Mouse (Mus musculus) erythroid progenitor cell, adult 5-6 weeks (primary cell): ENCODE measurements around the gene Ifnab. TPM values are rescaled to one million over a fixed set of nuclear protein-coding genes. Genes with fewer than 3 reads are reported as not detected.

Experiments
- ATAC-seq: replicated peaks from 2 replicates; pipeline ENCODE4 v1.8.0; 2016; ENCODE audit warnings: moderate number of reproducible peaks, mild to moderate bottlenecking, moderate TSS enrichment, inconsistent platforms; ENCODE audit not compliant: poor library complexity, low FRiP score, severe bottlenecking
- total RNA-seq, 2 experiments: library from RNA; stranded (forward) in 1 of 2; stranded (reverse) in 1 of 2; fragments of 150-400 nt in 1 of 2; fragments of 186-747, 209-891 nt in 1 of 2; gene quantifications; 2 replicates each; pipeline versions ENCODE4 v1.2.3 to v1.2.4; 2015 to 2017; ENCODE audit warnings: low replicate concordance in 2 of 2

Gene Ifnab
- total RNA-seq, 2 experiments from 2014 or later, result not detected

DNA sequence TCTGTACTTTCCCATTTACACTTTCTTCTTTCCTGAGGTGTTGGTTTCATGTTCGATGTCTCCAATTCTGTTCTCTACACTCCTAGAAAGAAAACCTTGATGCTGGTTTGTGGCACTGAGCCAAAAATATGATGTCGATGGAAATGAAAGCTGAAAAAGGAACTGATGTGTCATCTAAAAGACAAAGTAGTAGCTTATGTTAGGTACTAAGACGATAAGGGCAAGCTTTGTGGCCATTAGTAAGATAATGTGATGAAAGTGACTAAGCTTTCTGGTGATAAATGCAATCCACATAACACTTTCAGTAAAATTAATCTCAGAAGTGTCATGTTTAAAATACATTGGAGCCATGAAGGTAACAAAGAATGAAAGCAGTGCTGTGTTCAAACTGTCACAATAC is 9.8 kb downstream of the Ifnab start:
- ATAC-seq, result no peak

DNA sequence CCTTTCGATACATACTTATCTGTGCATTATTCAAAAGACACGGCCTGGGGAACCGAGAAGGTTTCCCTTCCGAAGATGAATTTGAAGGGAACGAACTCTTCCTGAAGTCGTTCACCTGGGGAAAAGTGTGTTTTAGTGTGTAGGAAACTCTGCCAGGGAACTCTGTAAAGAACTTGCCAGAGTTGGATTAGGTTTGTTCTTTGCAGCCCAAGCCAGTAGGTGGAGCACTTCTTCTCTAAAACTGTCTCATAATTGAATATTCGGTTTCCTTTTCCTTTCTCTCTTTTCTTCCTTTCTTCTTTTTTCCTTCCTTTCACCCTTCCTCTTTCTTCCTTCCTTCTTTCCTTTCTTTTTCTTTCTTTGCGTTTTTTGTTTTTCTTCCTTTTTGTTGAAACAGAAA is 10.8 kb downstream of the Ifnab start:
- ATAC-seq, result no peak

DNA sequence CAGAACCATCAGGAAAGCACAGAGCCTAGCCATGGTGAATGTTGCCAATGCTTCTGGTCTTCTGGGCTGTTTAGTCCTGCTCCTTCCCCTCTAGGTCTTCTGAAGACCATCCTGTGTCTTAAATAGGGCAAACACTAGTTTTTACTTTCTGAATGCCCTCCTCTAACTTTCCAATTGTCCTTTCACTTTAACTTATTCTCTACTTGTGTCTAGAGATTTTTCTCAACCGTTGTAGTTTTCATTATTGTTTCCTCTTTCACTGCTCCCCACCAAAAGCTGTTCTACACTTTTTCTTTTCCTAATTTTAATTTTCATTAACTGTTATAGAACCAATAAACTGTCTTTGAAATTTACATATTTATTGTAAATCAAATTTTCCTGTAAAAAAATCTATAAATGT is 14.3 kb downstream of the Ifnab start, which contains the start of gene Ifna16:
Ifna16 (minus strand) TSS at position 101 of the 400 bp plus-strand sequence.
- no peak for ATAC-seq

DNA sequence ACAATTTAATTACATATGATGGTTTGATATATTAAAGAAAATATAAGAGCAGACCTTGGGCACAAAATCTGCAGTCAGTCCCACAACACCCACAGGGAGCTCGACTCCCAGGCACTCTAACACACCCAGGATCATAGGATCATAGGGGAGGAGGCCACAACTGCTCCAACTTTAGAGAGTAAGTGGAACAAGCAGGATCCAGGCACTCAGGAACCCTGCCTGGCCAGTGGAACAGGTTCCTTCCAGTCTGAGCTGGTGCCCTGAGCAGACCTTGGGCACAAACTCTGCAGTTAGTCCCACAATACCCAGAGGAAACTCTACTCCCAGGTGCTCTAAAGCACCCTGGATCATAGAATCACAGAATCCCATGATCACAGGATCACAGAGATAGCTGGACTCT is 35.7 kb downstream of the Ifnab start:
- no peak for ATAC-seq

DNA sequence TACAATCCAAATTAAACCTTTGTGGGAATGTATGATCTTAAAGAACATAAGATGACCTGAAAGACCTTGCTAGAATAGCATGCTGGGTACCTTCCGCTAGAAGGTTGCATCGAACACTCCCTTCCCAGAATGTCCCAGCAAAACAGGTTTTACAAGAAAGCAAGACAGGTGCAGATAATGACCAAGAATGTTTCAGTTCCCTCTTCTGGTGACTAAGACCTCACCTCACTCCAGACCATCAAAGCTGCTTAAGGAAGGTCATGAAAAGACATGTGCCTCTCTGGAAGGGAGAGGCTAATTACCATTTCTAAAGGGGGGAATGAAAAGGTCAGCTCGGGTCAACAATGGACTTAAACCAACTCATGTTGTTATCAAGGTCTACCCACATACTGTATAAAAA is 37.5 kb downstream of the Ifnab start:
- ATAC-seq, result no peak

DNA sequence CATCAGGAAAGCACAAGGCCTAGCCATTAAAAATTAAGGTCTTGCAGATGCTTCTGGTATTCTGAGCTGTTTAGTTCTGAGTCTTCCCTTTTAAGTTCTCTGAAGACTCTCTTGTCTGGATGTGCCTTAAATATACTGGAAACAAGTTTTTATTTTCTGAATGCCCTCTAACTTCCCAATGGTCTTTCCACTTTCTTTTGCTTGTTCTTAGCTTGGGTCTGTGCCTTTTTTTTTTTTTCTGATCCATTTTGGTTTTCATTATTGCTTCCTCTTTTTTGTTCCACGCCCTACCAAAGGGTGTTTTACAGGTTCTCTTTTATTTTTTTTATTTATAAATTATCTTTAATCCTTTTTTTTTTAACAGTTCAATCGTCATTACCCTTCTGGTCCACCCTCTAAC is 46.8 kb downstream of the Ifnab start, which contains the start of gene Ifna13:
Ifna13 (minus strand) TSS at position 101 of the 400 bp plus-strand sequence.
- no peak for ATAC-seq

DNA sequence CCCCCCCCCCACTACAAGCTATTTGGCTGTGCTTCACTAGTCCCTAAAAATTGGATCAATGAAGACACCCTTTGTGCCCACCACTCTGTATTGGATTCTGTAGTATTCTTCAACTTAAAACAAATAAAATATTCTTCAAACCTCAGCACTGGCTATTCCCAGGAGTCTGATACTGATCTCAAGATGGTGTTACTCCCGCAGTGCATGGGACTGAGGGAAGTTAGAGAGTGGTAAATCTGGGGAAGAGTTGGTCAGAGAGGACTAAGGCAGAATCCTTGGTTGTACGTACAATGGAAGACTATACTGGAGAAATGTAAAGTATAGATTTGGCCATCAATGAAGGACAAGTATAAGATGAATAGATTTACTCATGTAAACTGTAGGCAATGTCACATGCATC is 48.6 kb downstream of the Ifnab start:
- no peak for ATAC-seq

DNA sequence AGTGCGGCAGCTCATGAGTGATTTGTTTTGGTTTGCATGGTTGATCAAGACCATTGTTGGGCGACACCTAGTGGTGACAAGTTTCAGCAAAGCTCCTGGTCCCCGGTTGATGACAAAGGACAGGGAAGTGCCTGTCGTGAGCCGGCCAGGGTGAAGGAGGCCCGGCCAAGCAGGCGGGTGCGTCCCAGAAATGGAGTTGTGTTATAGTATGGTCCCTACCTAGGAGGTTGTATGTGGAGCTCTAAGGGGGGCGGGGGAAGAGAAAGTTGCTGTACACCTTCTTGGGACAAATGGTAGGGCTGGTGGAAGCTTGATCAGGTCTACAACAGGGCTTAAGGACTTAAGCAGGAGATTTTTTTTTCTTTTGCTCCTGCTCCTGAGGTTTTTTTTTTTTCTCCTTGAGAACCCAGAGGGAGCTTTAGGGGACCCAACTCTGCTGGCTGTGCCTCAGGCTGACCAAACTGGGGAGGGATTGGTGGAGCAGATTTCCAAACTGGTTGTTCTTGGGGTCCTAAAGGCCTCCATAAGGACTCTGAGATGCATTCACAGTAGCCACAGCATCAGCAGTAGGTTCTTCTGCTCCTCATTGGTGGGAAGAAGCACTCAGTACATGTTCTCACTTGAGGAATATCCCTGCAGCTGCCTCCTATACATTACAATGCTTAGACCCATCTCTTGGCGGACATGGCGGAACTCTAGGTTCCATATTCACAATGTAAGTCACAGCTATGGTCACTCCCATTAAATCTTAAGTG is 49.9 kb downstream of the Ifnab start:
- peak; percentile 98 for ATAC-seq

DNA sequence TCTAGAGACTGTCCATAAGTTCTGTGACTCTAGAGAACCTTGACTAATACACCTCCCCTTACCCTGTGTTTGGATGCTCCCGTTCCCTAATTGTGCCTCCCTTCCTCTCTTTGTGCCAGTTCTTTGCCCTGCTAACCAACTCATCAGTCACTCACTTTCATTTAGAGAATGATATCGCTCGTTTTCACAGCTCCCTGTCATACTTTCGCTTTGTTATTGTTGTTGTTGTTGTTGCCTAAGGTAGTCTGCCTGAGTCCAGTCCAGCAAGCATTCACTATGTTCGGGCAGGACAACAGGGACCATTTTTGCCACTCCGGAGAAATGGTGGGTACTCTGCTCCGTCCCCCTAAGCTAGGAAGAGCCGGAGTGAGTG is 50.5 kb downstream of the Ifnab start:
- ATAC-seq, result no peak

Other genes with a start within 250 kb of the Ifnab start
Only the 30 nearest of the 32 such genes appear.
- gene Ifna15, start 133.1 kb downstream of the Ifnab start, total RNA-seq (2015; ENCODE audit: low replicate concordance), result not detected in 2 replicates
- gene Ifna15, start 133.1 kb downstream of the Ifnab start, total RNA-seq (2017; ENCODE audit: low replicate concordance), result not detected in 2 replicates
- not detected in 2 replicates for gene Ifna14, start 119.6 kb downstream of the Ifnab start, total RNA-seq (2015; ENCODE audit: low replicate concordance)
- gene Ifna14, start 119.6 kb downstream of the Ifnab start, total RNA-seq (2017; ENCODE audit: low replicate concordance), result not detected in 2 replicates
- gene Ifna9, start 99.0 kb downstream of the Ifnab start, total RNA-seq (2015; ENCODE audit: low replicate concordance), result not detected in 2 replicates
- gene Ifna9, start 99.0 kb downstream of the Ifnab start, total RNA-seq (2017; ENCODE audit: low replicate concordance), result not detected in 2 replicates
- gene Ifna12, start 88.0 kb downstream of the Ifnab start, total RNA-seq (2015; ENCODE audit: low replicate concordance), result not detected in 2 replicates
- not detected in 2 replicates for gene Ifna12, start 88.0 kb downstream of the Ifnab start, total RNA-seq (2017; ENCODE audit: low replicate concordance)
- not detected in 2 replicates for gene C87499, start 56.9 kb downstream of the Ifnab start, total RNA-seq (2015; ENCODE audit: low replicate concordance)
- not detected in 2 replicates for gene C87499, start 56.9 kb downstream of the Ifnab start, total RNA-seq (2017; ENCODE audit: low replicate concordance)
- gene Ifna13, start 46.9 kb downstream of the Ifnab start, total RNA-seq (2015; ENCODE audit: low replicate concordance), result not detected in 2 replicates
- gene Ifna13, start 46.9 kb downstream of the Ifnab start, total RNA-seq (2017; ENCODE audit: low replicate concordance), result not detected in 2 replicates
- gene Ifna16, start 14.4 kb downstream of the Ifnab start, total RNA-seq (2015; ENCODE audit: low replicate concordance), result not detected in 2 replicates
- not detected in 2 replicates for gene Ifna16, start 14.4 kb downstream of the Ifnab start, total RNA-seq (2017; ENCODE audit: low replicate concordance)
- not detected in 2 replicates for gene Ifna2, start 7.4 kb downstream of the Ifnab start, total RNA-seq (2015; ENCODE audit: low replicate concordance)
- not detected in 2 replicates for gene Ifna2, start 7.4 kb downstream of the Ifnab start, total RNA-seq (2017; ENCODE audit: low replicate concordance)
- not detected in 2 replicates for gene Gm26566, start 30.4 kb upstream of the Ifnab start, total RNA-seq (2015; ENCODE audit: low replicate concordance)
- gene Gm26566, start 30.4 kb upstream of the Ifnab start, total RNA-seq (2017; ENCODE audit: low replicate concordance), result 0.51 TPM in 1 of 2 replicates, not detected in the other
- gene Klhl9, start 31.1 kb upstream of the Ifnab start, total RNA-seq (2015; ENCODE audit: low replicate concordance), result 20.1 and 22.0 TPM in 2 replicates
- 21.1 and 31.8 TPM in 2 replicates for gene Klhl9, start 31.1 kb upstream of the Ifnab start, total RNA-seq (2017; ENCODE audit: low replicate concordance)
- not detected in 2 replicates for gene Gm13271, start 63.5 kb upstream of the Ifnab start, total RNA-seq (2015; ENCODE audit: low replicate concordance)
- gene Gm13271, start 63.5 kb upstream of the Ifnab start, total RNA-seq (2017; ENCODE audit: low replicate concordance), result not detected in 2 replicates
- gene Gm13283, start 68.8 kb upstream of the Ifnab start, total RNA-seq (2015; ENCODE audit: low replicate concordance), result not detected in 2 replicates
- gene Gm13283, start 68.8 kb upstream of the Ifnab start, total RNA-seq (2017; ENCODE audit: low replicate concordance), result not detected in 2 replicates
- not detected in 2 replicates for gene Gm13290, start 82.5 kb upstream of the Ifnab start, total RNA-seq (2015; ENCODE audit: low replicate concordance)
- gene Gm13290, start 82.5 kb upstream of the Ifnab start, total RNA-seq (2017; ENCODE audit: low replicate concordance), result not detected in 2 replicates
- not detected in 2 replicates for gene Gm13289, start 85.6 kb upstream of the Ifnab start, total RNA-seq (2015; ENCODE audit: low replicate concordance)
- gene Gm13289, start 85.6 kb upstream of the Ifnab start, total RNA-seq (2017; ENCODE audit: low replicate concordance), result not detected in 2 replicates
- not detected in 2 replicates for gene Gm13272, start 88.5 kb upstream of the Ifnab start, total RNA-seq (2015; ENCODE audit: low replicate concordance)
- gene Gm13272, start 88.5 kb upstream of the Ifnab start, total RNA-seq (2017; ENCODE audit: low replicate concordance), result not detected in 2 replicates
- gene Ifnz, start 90.8 kb upstream of the Ifnab start, total RNA-seq (2015; ENCODE audit: low replicate concordance), result not detected in 2 replicates
- gene Ifnz, start 90.8 kb upstream of the Ifnab start, total RNA-seq (2017; ENCODE audit: low replicate concordance), result not detected in 2 replicates
- not detected in 2 replicates for gene Gm13276, start 94.3 kb upstream of the Ifnab start, total RNA-seq (2015; ENCODE audit: low replicate concordance)
- gene Gm13276, start 94.3 kb upstream of the Ifnab start, total RNA-seq (2017; ENCODE audit: low replicate concordance), result not detected in 2 replicates
- gene Gm13277, start 97.3 kb upstream of the Ifnab start, total RNA-seq (2015; ENCODE audit: low replicate concordance), result not detected in 2 replicates
- not detected in 2 replicates for gene Gm13277, start 97.3 kb upstream of the Ifnab start, total RNA-seq (2017; ENCODE audit: low replicate concordance)
- not detected in 2 replicates for gene Gm13278, start 100.2 kb upstream of the Ifnab start, total RNA-seq (2015; ENCODE audit: low replicate concordance)
- not detected in 2 replicates for gene Gm13278, start 100.2 kb upstream of the Ifnab start, total RNA-seq (2017; ENCODE audit: low replicate concordance)
- not detected in 2 replicates for gene Gm13275, start 103.1 kb upstream of the Ifnab start, total RNA-seq (2015; ENCODE audit: low replicate concordance)
- gene Gm13275, start 103.1 kb upstream of the Ifnab start, total RNA-seq (2017; ENCODE audit: low replicate concordance), result not detected in 2 replicates
- gene Gm13279, start 106.0 kb upstream of the Ifnab start, total RNA-seq (2015; ENCODE audit: low replicate concordance), result not detected in 2 replicates
- not detected in 2 replicates for gene Gm13279, start 106.0 kb upstream of the Ifnab start, total RNA-seq (2017; ENCODE audit: low replicate concordance)
- gene Gm13285, start 108.3 kb upstream of the Ifnab start, total RNA-seq (2015; ENCODE audit: low replicate concordance), result not detected in 2 replicates
- not detected in 2 replicates for gene Gm13285, start 108.3 kb upstream of the Ifnab start, total RNA-seq (2017; ENCODE audit: low replicate concordance)
- not detected in 2 replicates for gene Gm13287, start 111.9 kb upstream of the Ifnab start, total RNA-seq (2015; ENCODE audit: low replicate concordance)
- not detected in 2 replicates for gene Gm13287, start 111.9 kb upstream of the Ifnab start, total RNA-seq (2017; ENCODE audit: low replicate concordance)
- not detected in 2 replicates for gene Gm13288, start 114.2 kb upstream of the Ifnab start, total RNA-seq (2015; ENCODE audit: low replicate concordance)
- not detected in 2 replicates for gene Gm13288, start 114.2 kb upstream of the Ifnab start, total RNA-seq (2017; ENCODE audit: low replicate concordance)
- gene Ifna7, start 124.9 kb upstream of the Ifnab start, total RNA-seq (2015; ENCODE audit: low replicate concordance), result not detected in 2 replicates
- not detected in 2 replicates for gene Ifna7, start 124.9 kb upstream of the Ifnab start, total RNA-seq (2017; ENCODE audit: low replicate concordance)
- not detected in 2 replicates for gene Ifna11, start 128.6 kb upstream of the Ifnab start, total RNA-seq (2015; ENCODE audit: low replicate concordance)
- gene Ifna11, start 128.6 kb upstream of the Ifnab start, total RNA-seq (2017; ENCODE audit: low replicate concordance), result not detected in 2 replicates
- gene Ifna6, start 136.1 kb upstream of the Ifnab start, total RNA-seq (2015; ENCODE audit: low replicate concordance), result not detected in 2 replicates
- not detected in 2 replicates for gene Ifna6, start 136.1 kb upstream of the Ifnab start, total RNA-seq (2017; ENCODE audit: low replicate concordance)
- not detected in 2 replicates for gene Ifna5, start 144.2 kb upstream of the Ifnab start, total RNA-seq (2015; ENCODE audit: low replicate concordance)
- not detected in 2 replicates for gene Ifna5, start 144.2 kb upstream of the Ifnab start, total RNA-seq (2017; ENCODE audit: low replicate concordance)
- gene Ifna4, start 150.5 kb upstream of the Ifnab start, total RNA-seq (2015; ENCODE audit: low replicate concordance), result not detected in 2 replicates
- not detected in 2 replicates for gene Ifna4, start 150.5 kb upstream of the Ifnab start, total RNA-seq (2017; ENCODE audit: low replicate concordance)
- gene Ifna1, start 158.7 kb upstream of the Ifnab start, total RNA-seq (2015; ENCODE audit: low replicate concordance), result not detected in 2 replicates
- gene Ifna1, start 158.7 kb upstream of the Ifnab start, total RNA-seq (2017; ENCODE audit: low replicate concordance), result not detected in 2 replicates